Mouse (Mus musculus): Measurements from ENCODE around the gene Ppp2r5a.

DNA sequence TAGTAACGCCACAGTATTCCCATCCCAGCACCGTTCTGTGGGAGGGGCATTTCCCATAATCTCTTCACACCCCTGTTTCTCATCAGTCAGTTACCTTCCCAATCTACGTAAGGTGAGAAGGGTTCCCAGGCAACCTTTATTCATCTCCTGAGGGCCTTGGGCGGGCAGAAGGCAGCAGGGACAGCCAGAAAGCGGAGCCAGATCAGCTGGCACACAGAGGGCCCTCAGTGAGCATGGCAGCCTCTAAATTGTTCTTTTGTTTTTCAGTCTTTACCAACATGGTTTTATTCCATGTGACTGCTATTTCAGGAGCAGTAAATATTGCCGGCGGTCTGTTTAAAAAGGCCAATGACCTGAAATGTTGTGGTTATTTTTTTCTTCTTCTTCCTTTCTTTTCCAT lies 27.0 kb upstream of the Ppp2r5a start:
- TF ChIP-seq POLR2A (IDR thresholded peaks at IDR 0.05; ENCODE audit: insufficient read length, low read depth) (no peak), MYOD1 (IDR thresholded peaks at IDR 0.05; ENCODE audit: control insufficient read depth in 1 of 3, insufficient read length in 2 of 3, low read depth in 2 of 3) (no peak), TCF12 (IDR thresholded peaks at IDR 0.05; ENCODE audit: insufficient read depth, poor library complexity, severe bottlenecking) (no peak), USF1 (IDR thresholded peaks at IDR 0.05; ENCODE audit: low read depth) (no peak), MAX (IDR thresholded peaks at IDR 0.05; ENCODE audit: low read depth) (no peak), E2F4 (IDR thresholded peaks at IDR 0.05; ENCODE audit: insufficient read depth) (no peak), POLR2AphosphoS2 (IDR thresholded peaks at IDR 0.05; ENCODE audit: insufficient read length, low read depth) (no peak)

All from myocyte (in vitro differentiated cells).